Mouse (Mus musculus): Measurements from ENCODE around the gene Dclre1b. TPM values are rescaled to one million over a fixed set of nuclear protein-coding genes. Genes with fewer than 3 reads are reported as not detected.

The Dclre1b gene
- polyA plus RNA-seq, 1 experiment from 2014 or later: 34.8 TPM

DNA sequence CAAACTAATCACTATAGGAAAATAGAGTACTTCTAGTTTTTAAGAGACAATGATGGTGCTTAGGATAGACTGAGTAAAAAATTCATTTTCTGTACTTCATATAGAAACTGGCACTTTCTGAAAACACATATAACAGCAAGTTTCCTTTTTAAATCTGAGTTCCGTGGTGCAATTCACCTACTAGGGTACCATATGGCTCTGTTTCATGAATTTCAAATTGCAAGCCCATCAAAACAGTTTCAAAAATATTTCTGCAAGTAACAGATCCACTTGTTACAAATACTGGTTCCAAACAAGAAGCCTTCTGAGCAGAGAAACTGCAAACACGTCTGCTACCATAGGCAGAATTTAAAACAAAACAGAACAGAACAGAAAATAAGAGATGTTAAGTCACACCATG lies 57.7 kb downstream of the Dclre1b start:
- 88% methylated on average over 2 of the region's 2 CpGs for WGBS
- peaks cover 93% of the 10 kb centered on the region for H3K36me3 ChIP-seq

More for the DNA sequence above, 57.7 kb downstream of the Dclre1b start:
- DNase-seq (ENCODE audit: low spot score): no peak
- H3K4me1 ChIP-seq: no peaks in the 10 kb centered on the region
- no peak overlapping the region for H3K27ac ChIP-seq (replicated peaks)
- H3K9me3 ChIP-seq (replicated peaks): no peaks in the 10 kb centered on the region
- H3K27me3 ChIP-seq (ENCODE audit: low read depth, poor library complexity, severe bottlenecking): no peaks in the 10 kb centered on the region
- no peak overlapping the region for H3K4me3 ChIP-seq

Other genes with a start within 250 kb of the Dclre1b start
- 0.74 and 2.3 TPM in 2 replicates for gene Syt6, start 234.2 kb downstream of the Dclre1b start, polyA plus RNA-seq (2016; fragmentation: Nextera tagmentation; extraction: Ambion mirVana)
- gene Atg4a-ps, start 163.4 kb downstream of the Dclre1b start, polyA plus RNA-seq (2016; fragmentation: Nextera tagmentation; extraction: Ambion mirVana): 0.10 and 0.11 TPM in 2 replicates
- 9.9 TPM in 2 replicates for gene Olfml3, start 71.4 kb downstream of the Dclre1b start, polyA plus RNA-seq (2016; fragmentation: Nextera tagmentation; extraction: Ambion mirVana)
- gene Gm10964, start 70.1 kb downstream of the Dclre1b start, polyA plus RNA-seq (2016; fragmentation: Nextera tagmentation; extraction: Ambion mirVana): not detected in 2 replicates
- 9.9 and 10.8 TPM in 2 replicates for gene Hipk1, start 17.9 kb downstream of the Dclre1b start, polyA plus RNA-seq (2016; fragmentation: Nextera tagmentation; extraction: Ambion mirVana)
- 21.1 and 23.3 TPM in 2 replicates for gene Ap4b1, start 76 bp upstream of the Dclre1b start, polyA plus RNA-seq (2016; fragmentation: Nextera tagmentation; extraction: Ambion mirVana)
- gene Gm43064, start 129 bp upstream of the Dclre1b start, polyA plus RNA-seq (2016; fragmentation: Nextera tagmentation; extraction: Ambion mirVana): 0.22 TPM in 2 replicates
- gene Bcl2l15, start 23.2 kb upstream of the Dclre1b start, polyA plus RNA-seq (2016; fragmentation: Nextera tagmentation; extraction: Ambion mirVana): 0.21 TPM in 1 of 2 replicates, not detected in the other
- 0.12 and 0.22 TPM in 2 replicates for gene Ptpn22, start 50.4 kb upstream of the Dclre1b start, polyA plus RNA-seq (2016; fragmentation: Nextera tagmentation; extraction: Ambion mirVana)
- 14.5 and 15.9 TPM in 2 replicates for gene Rsbn1, start 104.7 kb upstream of the Dclre1b start, polyA plus RNA-seq (2016; fragmentation: Nextera tagmentation; extraction: Ambion mirVana)
- gene Phtf1, start 158.7 kb upstream of the Dclre1b start, polyA plus RNA-seq (2016; fragmentation: Nextera tagmentation; extraction: Ambion mirVana): 36.1 and 41.4 TPM in 2 replicates

All from midbrain, embryonic 10.5 days (tissue).